Mouse (Mus musculus) urinary bladder, postnatal 10 days (tissue): ENCODE data around the gene Pdzrn3.

Source experiments
- DNase-seq: peaks from one replicate; pipeline ENCODE4 v3.0.0; 2022; ENCODE audit warnings: low spot score

Gene Pdzrn3

GRCm38 (mm10) chr6:101377167-101377934 lies at the start of gene Pdzrn3:
Gene Pdzrn3, minus strand, starts transcription at chr6:101377897.
- DNase-seq: no peak

- no peak for DNase-seq
These were observed 49.6 kb upstream of the Pdzrn3 start for GRCm38 (mm10) chr6:101427296-101427695.

DNA sequence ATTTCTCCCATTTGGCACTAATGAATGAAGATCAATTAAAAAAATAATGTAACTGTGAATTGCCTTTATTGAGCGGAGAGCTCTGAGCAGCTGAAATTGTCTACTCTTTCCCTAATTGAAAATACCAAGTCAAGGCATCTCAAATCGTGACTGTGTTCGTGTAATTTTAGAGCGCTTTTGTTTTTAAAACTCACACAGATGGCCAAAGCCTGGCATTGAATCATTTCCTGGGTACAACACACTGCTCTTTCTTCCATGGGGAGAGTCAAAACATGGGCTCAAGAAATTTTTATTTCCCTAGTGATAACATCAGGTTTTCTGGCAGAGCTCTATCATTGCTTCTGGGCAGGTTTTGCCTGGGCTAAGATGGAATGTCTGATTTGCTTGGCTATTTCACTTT lies 48.6 kb upstream of the Pdzrn3 start:
- DNase-seq: no peak

- no peak for DNase-seq
These were observed 44.6 kb upstream of the Pdzrn3 start for GRCm38 (mm10) chr6:101422084-101422954.

- DNase-seq: no peak
These were observed 40.5 kb upstream of the Pdzrn3 start for GRCm38 (mm10) chr6:101418213-101418612.

DNA sequence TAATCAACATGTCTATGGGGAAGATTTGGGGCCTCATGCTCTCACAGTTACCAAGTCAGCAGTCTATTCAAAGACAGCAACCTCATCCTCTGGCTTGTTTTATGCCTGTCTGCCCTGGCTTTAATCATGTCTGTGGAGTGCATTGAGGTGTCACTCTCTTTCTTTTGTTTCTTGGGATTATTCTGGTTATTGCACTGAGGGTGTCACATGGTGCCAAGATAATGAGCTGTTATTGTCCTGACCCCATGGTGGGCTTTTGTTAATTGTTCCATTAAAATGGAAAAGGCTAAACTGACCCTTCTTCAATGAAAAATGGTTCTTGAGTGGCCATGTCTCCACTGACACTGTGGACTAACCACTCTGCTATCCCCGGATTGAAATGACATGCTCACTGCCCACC lies 34.0 kb upstream of the Pdzrn3 start:
- no peak for DNase-seq

- no peak for DNase-seq
These were observed 33.4 kb upstream of the Pdzrn3 start for GRCm38 (mm10) chr6:101411064-101411463.

GRCm38 (mm10) chr6:101396711-101397110 lies 19.0 kb upstream of the Pdzrn3 start:
- DNase-seq: no peak

- DNase-seq: no peak
These were observed 18.2 kb upstream of the Pdzrn3 start for GRCm38 (mm10) chr6:101395908-101396307.

- no peak for DNase-seq
These were observed 15.1 kb upstream of the Pdzrn3 start for GRCm38 (mm10) chr6:101392801-101393117.

DNA sequence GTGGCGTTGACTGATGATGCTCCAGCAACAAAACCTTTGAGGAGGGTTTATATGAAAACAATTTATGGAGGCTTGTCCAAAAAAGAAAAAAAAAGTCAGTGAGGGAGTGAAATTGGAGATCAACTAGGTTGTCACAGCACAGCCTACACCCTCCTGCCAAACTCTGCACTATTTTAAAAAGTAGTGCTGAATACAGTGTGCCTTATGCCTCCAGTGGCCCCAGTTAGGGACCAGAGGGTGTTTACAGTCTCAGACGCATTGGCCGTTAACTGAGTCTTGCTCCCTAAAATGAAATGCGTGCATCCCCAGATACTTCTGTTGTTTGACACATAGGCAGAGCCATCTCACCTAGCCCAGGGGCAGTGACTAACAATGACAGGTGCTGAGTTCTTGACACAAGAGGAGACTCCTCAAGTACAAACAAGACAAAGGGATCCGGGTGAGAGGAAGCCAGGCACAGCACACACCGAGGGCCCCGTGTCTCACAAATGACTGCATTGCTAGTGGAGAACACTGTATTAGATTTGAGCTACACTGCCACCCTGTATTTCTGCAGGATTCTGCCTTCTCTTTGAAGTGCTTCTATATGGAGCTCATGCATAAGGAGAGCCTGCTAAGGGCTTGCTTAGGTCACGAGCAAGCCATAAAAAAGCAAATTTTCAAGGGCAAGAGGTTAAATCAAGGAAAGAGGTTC lies 14.6 kb upstream of the Pdzrn3 start:
- no peak for DNase-seq

DNA sequence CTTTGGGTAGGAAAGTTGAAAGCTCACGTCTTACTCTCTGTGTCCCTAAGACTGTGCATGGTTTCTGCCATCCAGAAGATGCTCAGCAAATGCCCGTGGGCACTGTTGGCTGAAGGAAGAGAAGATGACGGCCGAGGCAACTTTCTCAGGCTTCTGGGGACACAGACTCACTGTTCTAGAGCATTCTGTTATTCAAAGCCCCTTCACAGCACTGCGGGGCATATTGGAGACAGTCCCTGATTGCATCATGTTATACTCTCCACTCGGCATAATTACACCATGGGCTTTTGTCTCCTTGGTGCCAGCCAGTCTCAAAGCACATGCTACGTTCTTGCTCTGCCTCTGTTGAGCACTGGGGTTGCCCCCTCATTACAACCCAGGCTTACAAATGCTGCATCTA lies 7.8 kb upstream of the Pdzrn3 start:
- no peak for DNase-seq

- DNase-seq: no peak
These were observed 7.3 kb upstream of the Pdzrn3 start for GRCm38 (mm10) chr6:101384958-101385357.

GRCm38 (mm10) chr6:101384476-101384875 lies 6.8 kb upstream of the Pdzrn3 start:
- no peak for DNase-seq

DNA sequence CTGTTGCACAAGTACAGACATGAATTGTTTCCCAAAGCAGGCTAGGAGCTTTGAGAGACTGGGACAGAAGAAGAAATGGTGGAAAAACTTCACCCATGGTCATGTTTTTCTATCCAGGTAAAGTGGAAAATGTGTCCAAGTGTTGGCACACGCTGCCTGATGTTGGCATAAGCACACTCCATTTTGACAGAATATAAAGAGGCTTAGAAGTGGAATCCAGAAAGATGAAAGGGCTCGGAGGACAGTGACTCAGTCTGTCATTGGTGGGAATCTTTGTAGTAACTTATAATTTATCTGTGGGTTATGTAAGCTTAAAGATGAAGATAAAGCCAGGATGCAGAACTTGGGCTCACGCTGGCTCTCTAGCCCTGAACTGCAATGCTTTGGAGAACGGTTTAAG lies 5.2 kb upstream of the Pdzrn3 start:
- no peak for DNase-seq

DNA sequence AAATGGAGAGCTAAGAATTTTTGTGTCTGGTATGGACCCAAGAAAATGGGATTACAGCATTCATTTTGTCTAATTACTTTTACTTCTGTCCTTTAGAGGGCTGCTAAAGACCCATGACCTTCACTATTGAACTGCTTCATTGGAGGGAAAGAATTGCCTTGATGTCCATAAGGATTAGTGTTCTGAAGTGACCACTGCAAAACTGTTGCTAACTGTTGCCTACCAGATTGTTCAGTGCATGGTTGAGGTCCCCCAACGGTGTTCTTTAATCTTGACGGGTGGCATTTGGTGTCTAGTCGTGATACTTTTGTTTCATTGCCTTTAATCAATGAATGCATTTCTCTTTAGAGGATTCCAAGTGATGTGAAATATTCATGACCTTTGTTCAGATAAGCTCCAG lies 1.8 kb upstream of the Pdzrn3 start:
- DNase-seq: no peak

- peak; percentile 25 for DNase-seq
These were observed 375 bp upstream of the Pdzrn3 start for GRCm38 (mm10) chr6:101377935-101378609.

DNA sequence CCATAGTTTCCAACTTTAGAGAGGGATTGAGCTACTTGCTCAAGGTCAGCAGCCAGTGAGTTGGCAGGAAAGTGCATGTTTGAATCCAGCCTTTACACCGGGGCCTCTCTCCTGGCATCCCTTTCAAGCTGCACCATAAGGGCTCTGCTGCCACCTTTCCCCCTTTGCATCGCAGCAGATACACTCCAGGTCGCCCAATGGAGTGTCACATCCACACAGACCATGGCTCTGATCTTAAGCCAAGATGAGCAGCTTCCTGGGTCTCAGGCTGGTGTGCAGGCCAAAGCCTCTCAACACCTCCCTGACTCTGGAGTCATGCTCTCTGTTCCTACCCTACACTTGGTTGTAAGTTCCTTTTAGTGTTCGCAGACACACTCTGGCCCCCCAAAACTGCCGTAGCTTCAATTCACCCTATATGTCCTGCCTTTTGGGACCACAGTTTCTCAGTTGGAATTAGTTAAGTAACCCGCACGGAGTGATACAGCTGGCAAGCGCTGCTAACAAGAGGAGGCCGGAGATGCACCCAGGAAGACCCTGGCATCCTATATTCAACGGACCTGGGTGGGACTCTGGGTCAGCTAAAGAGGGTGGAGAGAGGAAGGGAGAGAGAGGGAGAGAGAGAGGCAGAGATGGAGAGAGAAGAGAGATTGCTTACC lies 1.1 kb downstream of the Pdzrn3 start:
- no peak for DNase-seq

DNA sequence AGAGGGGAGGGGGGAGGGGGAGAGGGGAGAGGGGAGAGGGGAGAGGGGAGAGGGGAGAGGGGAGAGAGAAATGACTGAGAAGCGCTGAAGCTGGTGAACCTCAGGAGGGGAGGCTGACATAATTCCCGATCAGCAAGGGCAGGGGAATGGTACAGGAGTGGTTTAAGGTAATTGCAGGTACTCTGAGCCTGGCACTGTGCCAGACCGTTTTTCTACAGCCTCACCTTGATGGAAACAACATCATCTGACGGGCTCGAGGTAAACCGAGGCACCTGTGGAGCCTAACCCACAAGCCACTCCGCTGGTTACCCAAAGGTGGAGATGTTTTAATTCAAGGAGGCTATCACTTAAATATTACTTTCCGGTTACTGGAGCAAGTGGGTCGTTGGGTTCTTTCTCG lies 1.6 kb downstream of the Pdzrn3 start:
- no peak for DNase-seq

DNA sequence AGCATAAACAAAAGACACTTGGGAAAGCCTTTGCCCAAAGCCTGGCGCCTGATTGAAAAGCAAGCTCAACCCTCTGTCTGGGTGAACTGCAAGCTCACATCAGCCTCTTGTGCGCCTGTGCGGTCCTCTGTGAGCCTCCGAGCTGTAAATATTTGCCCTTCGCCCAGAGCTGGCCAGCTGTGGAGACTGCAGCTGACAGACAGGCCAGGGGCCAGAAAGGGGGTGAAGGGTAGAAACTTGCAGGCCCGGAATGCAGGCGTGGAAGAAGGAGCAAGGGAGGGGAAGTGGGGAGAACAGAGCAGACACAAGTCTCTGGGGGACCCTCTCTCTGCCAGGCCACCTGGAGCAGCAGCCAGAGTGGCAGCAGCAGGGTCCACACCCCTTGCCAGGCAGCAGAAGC lies 3.0 kb downstream of the Pdzrn3 start:
- DNase-seq: no peak

- no peak for DNase-seq
These were observed 3.5 kb downstream of the Pdzrn3 start for GRCm38 (mm10) chr6:101374186-101374585.

GRCm38 (mm10) chr6:101372982-101373381 lies 4.7 kb downstream of the Pdzrn3 start:
- no peak for DNase-seq
